Comparison of ENCODE assay signal across 16 mouse cellular contexts in genomic region chr2:31026642-31027041, GRCm38 (mm10). TPM values are rescaled to one million over a fixed set of nuclear protein-coding genes. Genes with fewer than 3 reads are reported as not detected.
A peak's percentile ranks its signal among the peaks of the same experiment; 100 is the strongest.
DNase-seq lines count a peak whose midpoint lies in the region; ATAC-seq and TF ChIP-seq lines count a peak whose summit lies in the region.
"Had no signal": no experiment of that assay in that cellular context is flagged by ENCODE, and none has a peak within 500 bp of the region (broad histone marks: within the 10 kb centered on the region; RNA-seq: fewer than 3 reads in every experiment).

No protein-coding gene starts in this region.

- H3K9ac ChIP-seq in heart, embryonic 11.5 days (ENCODE audit: low read depth, low read length) = no peak overlapping the region
- H3K9ac ChIP-seq: embryonic facial prominence, embryonic 13.5 days; limb, embryonic 13.5 days; midbrain, embryonic 15.5 days; neural tube, embryonic 13.5 days had no signal

- TF ChIP-seq POLR2A in embryonic fibroblast, embryonic 13.5 days (IDR thresholded peaks at IDR 0.05; ENCODE audit: low read depth, low read length) = no peak

- H3K4me3 ChIP-seq in heart, embryonic 11.5 days (ENCODE audit: low read depth, low read length) = no peak overlapping the region
- H3K4me3 ChIP-seq in embryonic fibroblast, embryonic 13.5 days (ENCODE audit: insufficient read depth, low read length) = no peak overlapping the region
- H3K4me3 ChIP-seq: embryonic facial prominence, embryonic 13.5 days; gastrocnemius, adult 2 months; limb, embryonic 13.5 days; midbrain, embryonic 15.5 days; neural tube, embryonic 13.5 days had no signal

- no peak for DNase-seq in heart, postnatal 14 days
- peak; percentile 43 for DNase-seq in kidney, postnatal 14 days
- DNase-seq in kidney, adult 9 months = no peak
- DNase-seq in layer of hippocampus, postnatal 36 days = no peak
- no peak for DNase-seq in layer of hippocampus, postnatal 14 days (ENCODE audit: low spot score in 2 of 2)
- DNase-seq: gastrocnemius, adult 2 months; lung, adult 2 months; retina, postnatal 1 day had no signal

- intact Hi-C loops in heart, postnatal 14 days (cut with DNase I) = loop anchor here (5.0 kb wide), 1 partner anchor 156 kb away; no protein-coding TSS in a partner anchor

- WGBS in heart, embryonic 11.5 days (ENCODE audit: insufficient replicate concordance) = 54% methylated on average over 8 of the region's 8 CpGs

- no peaks in the 10 kb centered on the region for H3K9me3 ChIP-seq in heart, embryonic 11.5 days (replicated peaks; ENCODE audit: control insufficient read depth, low read length)
- H3K9me3 ChIP-seq: embryonic facial prominence, embryonic 13.5 days; limb, embryonic 13.5 days; midbrain, embryonic 15.5 days; neural tube, embryonic 13.5 days had no signal

- no peak overlapping the region for H3K4me2 ChIP-seq in heart, embryonic 11.5 days
- H3K4me2 ChIP-seq: embryonic facial prominence, embryonic 13.5 days; limb, embryonic 13.5 days; midbrain, embryonic 15.5 days; neural tube, embryonic 13.5 days had no signal

- H3K27me3 ChIP-seq in heart, embryonic 11.5 days (ENCODE audit: control insufficient read depth, insufficient read depth, low read length) = no peaks in the 10 kb centered on the region
- H3K27me3 ChIP-seq: embryonic facial prominence, embryonic 13.5 days; limb, embryonic 13.5 days; midbrain, embryonic 15.5 days; neural tube, embryonic 13.5 days had no signal

- ATAC-seq in heart, embryonic 11.5 days (replicated peaks; ENCODE audit: insufficient number of reproducible peaks, low FRiP score, low TSS enrichment) = no peak
- ATAC-seq: forebrain, embryonic 14.5 days; intestine, postnatal 0 days; midbrain, embryonic 15.5 days had no signal

- peak overlapping the region; percentile 24 for H3K27ac ChIP-seq in heart, embryonic 11.5 days (ENCODE audit: low read depth, low read length)
- peak overlapping the region; percentile 5 for H3K27ac ChIP-seq in embryonic fibroblast, embryonic 13.5 days (ENCODE audit: insufficient read depth, low read length)
- H3K27ac ChIP-seq: embryonic facial prominence, embryonic 13.5 days; gastrocnemius, adult 2 months; limb, embryonic 13.5 days; midbrain, embryonic 15.5 days; neural tube, embryonic 13.5 days had no signal

- TF ChIP-seq CTCF in embryonic fibroblast, embryonic 13.5 days (IDR thresholded peaks at IDR 0.05; ENCODE audit: borderline replicate concordance, insufficient read depth, low read length) = no peak

- H3K36me3 ChIP-seq in heart, embryonic 11.5 days (ENCODE audit: control insufficient read depth, insufficient read depth, low read length) = peaks cover 8% of the 10 kb centered on the region

- peaks cover 11% of the 10 kb centered on the region; the same call in 1 of the 2 replicates for H3K4me1 ChIP-seq in heart, embryonic 11.5 days (ENCODE audit: control insufficient read depth, insufficient read depth, low read length)
- H3K4me1 ChIP-seq in embryonic fibroblast, embryonic 13.5 days (ENCODE audit: control insufficient read depth, insufficient read depth, low read length) = peaks cover 5% of the 10 kb centered on the region; the same call in 1 of the 2 replicates
- H3K4me1 ChIP-seq: embryonic facial prominence, embryonic 13.5 days; limb, embryonic 13.5 days; midbrain, embryonic 15.5 days; neural tube, embryonic 13.5 days had no signal

RNA-seq across cellular contexts. Expression of gene Usp20, which starts 44.6 kb away (rescaled TPM):
- 11.2 and 14.8 TPM in 2 replicates for polyA plus RNA-seq in heart, embryonic 11.5 days (2014; fragmentation: Nextera tagmentation; extraction: Ambion mirVana)
- 10 to 100 TPM; 55.6 to 56.6 TPM for total RNA-seq in heart, postnatal 14 days (2021)
- 9.9 and 10.4 TPM in 2 replicates for polyA plus RNA-seq in embryonic fibroblast, embryonic 13.5 days (2011; ENCODE audit: insufficient read length, low read depth, missing spikeins)
- 10 to 100 TPM; 79.3 to 80.4 TPM for total RNA-seq in layer of hippocampus, postnatal 36 days (2021)
- total RNA-seq in layer of hippocampus, postnatal 14 days (2021) = 10 to 100 TPM; 84.0 to 85.6 TPM

RNA-seq across cellular contexts. Expression of gene BC005624, which starts 44.6 kb away (rescaled TPM):
- 31.4 and 33.0 TPM in 2 replicates for polyA plus RNA-seq in heart, embryonic 11.5 days (2014; fragmentation: Nextera tagmentation; extraction: Ambion mirVana)
- total RNA-seq in heart, postnatal 14 days (2021) = 10 to 100 TPM; 18.4 to 18.7 TPM
- polyA plus RNA-seq in embryonic fibroblast, embryonic 13.5 days (2011; ENCODE audit: insufficient read length, low read depth, missing spikeins) = 31.6 and 33.6 TPM in 2 replicates
- total RNA-seq in layer of hippocampus, postnatal 36 days (2021) = 10 to 100 TPM; 63.9 to 64.3 TPM
- total RNA-seq in layer of hippocampus, postnatal 14 days (2021) = 10 to 100 TPM; 51.0 to 52.8 TPM

RNA-seq across cellular contexts. Expression of gene Tor1a, which starts 58.9 kb away (rescaled TPM):
- polyA plus RNA-seq in heart, embryonic 11.5 days (2014; fragmentation: Nextera tagmentation; extraction: Ambion mirVana) = 54.9 and 57.6 TPM in 2 replicates
- total RNA-seq in heart, postnatal 14 days (2021) = 10 to 100 TPM; 13.5 to 13.9 TPM
- 31.5 and 38.9 TPM in 2 replicates for polyA plus RNA-seq in embryonic fibroblast, embryonic 13.5 days (2011; ENCODE audit: insufficient read length, low read depth, missing spikeins)
- 10 to 100 TPM; 48.2 to 52.6 TPM for total RNA-seq in layer of hippocampus, postnatal 36 days (2021)
- 10 to 100 TPM; 47.0 to 54.0 TPM for total RNA-seq in layer of hippocampus, postnatal 14 days (2021)
